9 mouse cellular contexts compared by ENCODE assay signal in the genomic region with DNA sequence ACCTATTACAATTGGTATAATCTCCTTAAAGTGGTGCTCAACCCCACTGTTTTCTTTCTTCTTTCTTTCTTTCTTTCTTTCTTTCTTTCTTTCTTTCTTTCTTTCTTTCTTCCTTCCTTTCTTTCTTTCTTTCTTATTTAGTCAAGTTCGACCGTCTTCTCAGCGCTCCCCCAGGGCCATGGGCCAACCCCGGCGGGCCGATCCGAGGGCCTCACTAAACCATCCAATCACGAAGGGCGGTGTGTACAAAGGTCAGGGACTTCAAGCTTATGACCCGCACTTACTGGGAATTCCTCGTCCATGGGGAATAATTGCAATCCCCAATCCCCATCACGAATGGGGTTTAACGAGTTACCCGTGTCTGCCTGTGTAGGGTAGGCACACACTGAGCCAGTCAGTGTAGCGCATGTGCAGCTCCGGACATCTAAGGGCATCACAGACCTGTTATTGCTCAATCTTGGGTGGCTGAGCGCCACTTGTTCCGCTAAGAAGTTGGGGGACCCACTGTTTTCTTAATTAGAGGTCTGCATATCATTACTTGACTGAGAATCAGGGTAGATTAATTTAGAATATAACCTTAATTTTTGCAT. TPM values are rescaled to one million over a fixed set of nuclear protein-coding genes. Genes with fewer than 3 reads are reported as not detected.
DNase-seq lines count a peak whose midpoint lies in the region; ATAC-seq and TF ChIP-seq lines count a peak whose summit lies in the region.
"Had no signal": no experiment of that assay in that cellular context is flagged by ENCODE, and none has a peak within 500 bp of the region (broad histone marks: within the 10 kb centered on the region; RNA-seq: fewer than 3 reads in every experiment).

No protein-coding gene starts in this region.

- H3K27me3 ChIP-seq in heart, embryonic 15.5 days = no peaks in the 10 kb centered on the region
- no peaks in the 10 kb centered on the region for H3K27me3 ChIP-seq in spleen, adult 2 months (ENCODE audit: control insufficient read depth, insufficient read depth, low read length)

- no peak overlapping the region for H3K4me3 ChIP-seq in heart, embryonic 15.5 days
- H3K4me3 ChIP-seq in spleen, adult 2 months (ENCODE audit: extremely low read depth, insufficient read depth, insufficient read length) = no peak overlapping the region

- H3K4me2 ChIP-seq in heart, embryonic 15.5 days = no peak overlapping the region

- H3K9me3 ChIP-seq in heart, embryonic 15.5 days (replicated peaks) = no peaks in the 10 kb centered on the region

- WGBS in heart, embryonic 15.5 days = 61% methylated on average over 18 of the region's 18 CpGs
- 80% methylated on average over 18 of the region's 18 CpGs for WGBS in spleen, adult 2 months

- H3K27ac ChIP-seq in heart, embryonic 15.5 days = no peak overlapping the region
- H3K27ac ChIP-seq in spleen, adult 2 months (ENCODE audit: insufficient read depth, low read length) = no peak overlapping the region

- peak; percentile 100 for ATAC-seq in heart, embryonic 15.5 days (replicated peaks; ENCODE audit: insufficient number of reproducible peaks, insufficient read depth, low FRiP score, low read depth)

- peak; percentile 37 to 48 for DNase-seq in adrenal gland, adult (ENCODE audit: inconsistent age in 2 of 2, low spot score in 1 of 2)
- no peak for DNase-seq in adrenal gland, adult 8-10 months
- DNase-seq in ZHBTc4 (ENCODE audit: low read depth, low spot score) = peak; percentile 100
- DNase-seq in embryo, embryonic 9.5 days (ENCODE audit: extremely low spot score) = peak; percentile 100
- DNase-seq in kidney, postnatal 4 days = peak; percentile 72 to 76
- peak; percentile 100 for DNase-seq in mesoderm, embryonic 11.5 days (ENCODE audit: low read depth, low spot score)
- peak; percentile 46 to 91 for DNase-seq in spleen, adult 2 months (ENCODE audit: low read depth in 1 of 2, low spot score in 2 of 2)

- H3K9ac ChIP-seq in heart, embryonic 15.5 days = no peak overlapping the region

- TF ChIP-seq POLR2A in spleen, adult 2 months (IDR thresholded peaks at IDR 0.05; ENCODE audit: low read depth, low read length) = no peak

- no peaks in the 10 kb centered on the region for H3K36me3 ChIP-seq in heart, embryonic 15.5 days
- no peaks in the 10 kb centered on the region for H3K36me3 ChIP-seq in spleen, adult 2 months (ENCODE audit: control insufficient read depth, insufficient read depth, low read length)

- no peak for TF ChIP-seq CTCF in spleen, adult 2 months (IDR thresholded peaks at IDR 0.05; ENCODE audit: extremely low read depth, insufficient read depth, insufficient read length, insufficient replicate concordance)

- no peaks in the 10 kb centered on the region for H3K4me1 ChIP-seq in heart, embryonic 15.5 days (replicated peaks)
- no peaks in the 10 kb centered on the region for H3K4me1 ChIP-seq in spleen, adult 2 months (ENCODE audit: control insufficient read depth, insufficient read depth, insufficient read length)

RNA-seq across cellular contexts. Expression of a gene that starts 5.6 kb away (rescaled TPM):
- 1 to 10 TPM in 2 of 4 experiments, under 1 TPM in 1, not detected in 1; 0.28 to 1.4 (median 1.2) TPM for total RNA-seq in adrenal gland, adult 8-10 months (2022)
- 0.11 and 0.34 TPM in 2 replicates for polyA plus RNA-seq in heart, embryonic 15.5 days (2015; fragmentation: Nextera tagmentation; extraction: Ambion mirVana)
- polyA plus RNA-seq in spleen, adult 2 months (2012; rRNA removed) = 0.77 and 0.93 TPM in 2 replicates
- polyA plus RNA-seq: C2C12 had no signal

RNA-seq across cellular contexts. Expression of a gene that starts 33.9 kb away (rescaled TPM):
- not detected for total RNA-seq in adrenal gland, adult 8-10 months (2022)
- 3.2 and 3.6 TPM in 2 replicates for polyA plus RNA-seq in heart, embryonic 15.5 days (2015; fragmentation: Nextera tagmentation; extraction: Ambion mirVana)
- 0.69 and 1.1 TPM in 2 replicates for polyA plus RNA-seq in spleen, adult 2 months (2012; rRNA removed)
- polyA plus RNA-seq: C2C12 had no signal
